Mouse (Mus musculus): ENCODE data around the gene Gm45783. TPM values are rescaled to one million over a fixed set of nuclear protein-coding genes. Genes with fewer than 3 reads are reported as not detected.
"Not testable (repeated sequence)": the region's sequence is repeated elsewhere in the genome, so short reads cannot be mapped to it uniquely, and the experiment has no call there.

Gm45783 gene
- not detected in 2 replicates for polyA plus RNA-seq (2012; ENCODE audit: insufficient read depth, insufficient read length, missing spikeins)

DNA sequence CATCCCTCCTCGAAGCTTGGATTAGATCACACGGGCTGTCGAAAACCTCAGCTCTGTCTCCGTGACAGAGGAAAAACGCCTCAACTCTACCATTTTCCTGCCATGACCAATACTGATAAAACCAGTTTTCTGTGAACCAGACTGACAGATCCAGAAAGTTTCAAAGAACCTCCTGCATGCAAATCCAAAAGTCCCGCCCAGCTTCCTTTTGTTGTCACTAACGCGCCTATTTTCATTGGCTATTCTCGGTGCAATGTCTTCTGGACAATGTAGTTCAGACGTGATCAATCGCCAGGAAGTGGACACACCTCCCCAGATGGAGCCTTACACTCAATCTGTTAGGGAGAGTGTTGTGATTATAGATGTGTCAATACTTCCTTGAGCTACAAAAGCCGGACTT is at the start of gene Gm45783:
Gm45783 (minus strand) TSS at position 143 of the 400 bp plus-strand sequence.
- H3K4me3 ChIP-seq (ENCODE audit: insufficient read depth, low read depth, low read length); H3K4me1 ChIP-seq (ENCODE audit: control insufficient read depth, insufficient read depth, insufficient read length, low read length); H3K27ac ChIP-seq (replicated peaks; ENCODE audit: low read depth, low read length): not testable (repeated sequence)

DNA sequence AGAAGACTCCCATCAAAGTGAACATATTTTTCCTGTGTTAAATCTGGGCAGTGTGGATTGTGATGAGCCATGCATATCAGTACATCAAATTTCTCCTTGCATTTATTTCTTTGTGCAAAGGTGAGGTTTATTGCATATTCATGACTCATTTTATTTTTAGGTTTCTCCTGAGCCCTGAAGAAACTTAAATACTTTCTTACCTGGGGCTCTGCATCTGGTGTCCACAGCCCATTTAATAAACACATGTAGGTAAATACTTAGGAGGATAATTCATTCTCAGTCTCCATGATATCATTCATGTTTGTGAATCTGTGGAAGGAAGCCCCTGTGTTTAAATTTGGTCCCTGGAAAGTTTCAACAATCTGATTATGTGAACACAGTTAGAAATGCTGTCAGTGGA is 25.2 kb upstream of the Gm45783 start, which contains the start of gene Vmn2r31:
Vmn2r31 (minus strand) TSS at position 101 of the 400 bp plus-strand sequence.
- H3K4me3 ChIP-seq (ENCODE audit: insufficient read depth, low read depth, low read length); H3K4me1 ChIP-seq (ENCODE audit: control insufficient read depth, insufficient read depth, insufficient read length, low read length): not testable (repeated sequence)

GRCm38 (mm10) chr7:7337509-7337908 is 36.9 kb downstream of the Gm45783 start, which contains the start of gene Vmn2r30:
Vmn2r30 (minus strand) TSS chr7:7337609.
- not testable (repeated sequence) for H3K27ac ChIP-seq (replicated peaks; ENCODE audit: low read depth, low read length); H3K4me1 ChIP-seq (ENCODE audit: control insufficient read depth, insufficient read depth, insufficient read length, low read length); H3K4me3 ChIP-seq (ENCODE audit: insufficient read depth, low read depth, low read length)

More for the DNA sequence above, 25.2 kb upstream of the Gm45783 start, which contains the start of gene Vmn2r31:
- not testable (repeated sequence) for H3K27ac ChIP-seq (replicated peaks; ENCODE audit: low read depth, low read length)

DNA sequence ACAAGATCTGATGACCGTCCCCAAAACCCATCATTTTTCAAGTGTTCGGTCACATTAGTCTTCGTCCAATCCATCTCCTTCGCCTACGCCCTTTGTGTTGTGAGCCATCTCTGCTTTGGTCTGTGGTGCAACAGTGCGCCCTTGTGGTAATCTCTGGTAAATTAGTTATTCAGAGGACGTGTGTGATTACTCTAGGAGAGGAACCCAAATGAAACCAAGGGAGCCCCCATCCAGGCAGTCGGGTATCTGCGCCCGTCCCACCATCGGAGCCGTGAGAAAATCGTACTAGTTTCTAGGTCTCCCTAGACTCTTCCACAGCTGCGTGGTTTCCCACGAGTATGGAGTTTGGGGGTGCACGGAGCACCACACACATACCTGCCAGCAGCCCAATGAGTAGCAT is 78.8 kb downstream of the Gm45783 start:
- H3K4me3 ChIP-seq (ENCODE audit: insufficient read depth, low read depth, low read length): no peak overlapping the region
- H3K4me1 ChIP-seq (ENCODE audit: control insufficient read depth, insufficient read depth, insufficient read length, low read length): peaks cover 2% of the 10 kb centered on the region; the same call in 1 of the 2 replicates
- H3K27ac ChIP-seq (replicated peaks; ENCODE audit: low read depth, low read length): no peak overlapping the region

Other genes with a start within 250 kb of the Gm45783 start
- 0.63 TPM in 1 of 2 replicates, not detected in the other for gene Zfp773, start 237.8 kb downstream of the Gm45783 start, polyA plus RNA-seq (2012; ENCODE audit: insufficient read depth, insufficient read length, missing spikeins)
- 1.4 and 1.5 TPM in 2 replicates for gene Zfp418, start 203.2 kb downstream of the Gm45783 start, polyA plus RNA-seq (2012; ENCODE audit: insufficient read depth, insufficient read length, missing spikeins)
- 1.9 and 3.6 TPM in 2 replicates for gene Zfp772, start 164.6 kb downstream of the Gm45783 start, polyA plus RNA-seq (2012; ENCODE audit: insufficient read depth, insufficient read length, missing spikeins)
- gene Vmn2r29, start 127.2 kb downstream of the Gm45783 start, polyA plus RNA-seq (2012; ENCODE audit: insufficient read depth, insufficient read length, missing spikeins): not detected in 2 replicates
- gene Gm45844, start 96.3 kb downstream of the Gm45783 start, polyA plus RNA-seq (2012; ENCODE audit: insufficient read depth, insufficient read length, missing spikeins): 3.1 and 8.5 TPM in 2 replicates
- 21.9 and 27.7 TPM in 2 replicates for gene Clcn4, start 73.7 kb downstream of the Gm45783 start, polyA plus RNA-seq (2012; ENCODE audit: insufficient read depth, insufficient read length, missing spikeins)
- not detected in 2 replicates for gene Vmn2r30, start 37.0 kb downstream of the Gm45783 start, polyA plus RNA-seq (2012; ENCODE audit: insufficient read depth, insufficient read length, missing spikeins)
- gene Vmn2r31, start 25.1 kb upstream of the Gm45783 start, polyA plus RNA-seq (2012; ENCODE audit: insufficient read depth, insufficient read length, missing spikeins): not detected in 2 replicates
- gene Vmn2r32, start 105.4 kb upstream of the Gm45783 start, polyA plus RNA-seq (2012; ENCODE audit: insufficient read depth, insufficient read length, missing spikeins): not detected in 2 replicates
- gene Vmn2r33, start 192.2 kb upstream of the Gm45783 start, polyA plus RNA-seq (2012; ENCODE audit: insufficient read depth, insufficient read length, missing spikeins): not detected in 2 replicates